In genomic region chr4:136441354-136442043, GRCm38 (mm10) we compare ENCODE assay signal across 27 mouse cellular contexts. TPM values are rescaled to one million over a fixed set of nuclear protein-coding genes. Genes with fewer than 3 reads are reported as not detected.
DNase-seq lines count a peak whose midpoint lies in the region; ATAC-seq and TF ChIP-seq lines count a peak whose summit lies in the region.
"Had no signal": no experiment of that assay in that cellular context is flagged by ENCODE, and none has a peak within 500 bp of the region (broad histone marks: within the 10 kb centered on the region; RNA-seq: fewer than 3 reads in every experiment).

No protein-coding gene starts in this region.

- no peaks in the 10 kb centered on the region for H3K36me3 ChIP-seq in kidney, postnatal 0 days (ENCODE audit: insufficient read depth, low read length)
- no peaks in the 10 kb centered on the region for H3K36me3 ChIP-seq in kidney, adult 2 months (ENCODE audit: control insufficient read depth, insufficient read depth, low read length)
- no peaks in the 10 kb centered on the region for H3K36me3 ChIP-seq in forebrain, embryonic 14.5 days (ENCODE audit: control insufficient read depth, insufficient read depth, low read length)
- H3K36me3 ChIP-seq: embryonic facial prominence, embryonic 15.5 days; forebrain, embryonic 10.5 days; hindbrain, embryonic 10.5 days; limb, embryonic 15.5 days; midbrain, embryonic 10.5 days; neural tube, embryonic 15.5 days had no signal

- H3K27me3 ChIP-seq in kidney, postnatal 0 days (ENCODE audit: insufficient read depth, low read length): no peaks in the 10 kb centered on the region
- H3K27me3 ChIP-seq in kidney, adult 2 months (replicated peaks; ENCODE audit: control insufficient read depth, insufficient read depth, low read length): no peaks in the 10 kb centered on the region
- H3K27me3 ChIP-seq in forebrain, embryonic 14.5 days (replicated peaks; ENCODE audit: control insufficient read depth, insufficient read depth, low read length): no peaks in the 10 kb centered on the region
- H3K27me3 ChIP-seq: embryonic facial prominence, embryonic 15.5 days; limb, embryonic 15.5 days; neural tube, embryonic 15.5 days had no signal

- no peak overlapping the region for H3K27ac ChIP-seq in kidney, postnatal 0 days
- H3K27ac ChIP-seq in kidney, adult 2 months (ENCODE audit: insufficient read depth, low read depth, low read length): no peak overlapping the region
- no peak overlapping the region for H3K27ac ChIP-seq in forebrain, embryonic 14.5 days (ENCODE audit: low read depth, low read length)
- H3K27ac ChIP-seq: embryonic facial prominence, embryonic 15.5 days; forebrain, embryonic 10.5 days; hindbrain, embryonic 10.5 days; hindbrain, postnatal 0 days; left cerebral cortex, adult 2 months; limb, embryonic 15.5 days; liver, embryonic 14.5 days; midbrain, embryonic 10.5 days; neural tube, embryonic 15.5 days had no signal

- no peak for ATAC-seq in kidney, postnatal 0 days (replicated peaks; ENCODE audit: low FRiP score, low read depth)
- no peak for ATAC-seq in forebrain, embryonic 14.5 days
- ATAC-seq: activated CD4-positive, CD25-positive, alpha-beta regulatory T cell, adult 4 months; hindbrain, postnatal 0 days; intestine, postnatal 0 days had no signal

- no peak overlapping the region for H3K4me2 ChIP-seq in kidney, postnatal 0 days (ENCODE audit: low read length)
- no peak overlapping the region for H3K4me2 ChIP-seq in forebrain, embryonic 14.5 days (ENCODE audit: low read length)
- H3K4me2 ChIP-seq: embryonic facial prominence, embryonic 15.5 days; limb, embryonic 15.5 days; lung, embryonic 14.5 days; neural tube, embryonic 15.5 days had no signal

- no peaks in the 10 kb centered on the region for H3K9me3 ChIP-seq in kidney, postnatal 0 days (replicated peaks; ENCODE audit: low read length)
- no peaks in the 10 kb centered on the region for H3K9me3 ChIP-seq in forebrain, embryonic 14.5 days (replicated peaks; ENCODE audit: control insufficient read depth, low read length)
- H3K9me3 ChIP-seq: embryonic facial prominence, embryonic 15.5 days; forebrain, embryonic 10.5 days; hindbrain, embryonic 10.5 days; limb, embryonic 15.5 days; midbrain, embryonic 10.5 days; neural tube, embryonic 15.5 days had no signal

- no peak overlapping the region for H3K9ac ChIP-seq in kidney, postnatal 0 days (ENCODE audit: low read depth, low read length)
- no peak overlapping the region for H3K9ac ChIP-seq in forebrain, embryonic 14.5 days (ENCODE audit: low read length)
- H3K9ac ChIP-seq: embryonic facial prominence, embryonic 15.5 days; limb, embryonic 15.5 days; liver, embryonic 14.5 days; lung, embryonic 14.5 days; neural tube, embryonic 15.5 days had no signal

- no peak for TF ChIP-seq CTCF in kidney, postnatal 0 days (IDR thresholded peaks at IDR 0.05; ENCODE audit: low read depth)
- TF ChIP-seq CTCF in kidney, adult 2 months (conservative IDR thresholded peaks at IDR 0.05; ENCODE audit: insufficient read depth, insufficient read length, low read depth, low read length): no peak

- no peak for TF ChIP-seq POLR2A in kidney, adult 2 months (IDR thresholded peaks at IDR 0.05; ENCODE audit: low read depth, low read length)

- H3K4me3 ChIP-seq in kidney, postnatal 0 days (replicated peaks; ENCODE audit: low read depth, low read length): no peak overlapping the region
- H3K4me3 ChIP-seq in kidney, adult 2 months (ENCODE audit: insufficient read depth, low read depth, low read length): no peak overlapping the region
- no peak overlapping the region for H3K4me3 ChIP-seq in forebrain, embryonic 14.5 days (ENCODE audit: low read depth, low read length)
- H3K4me3 ChIP-seq: embryonic facial prominence, embryonic 15.5 days; forebrain, embryonic 10.5 days; hindbrain, embryonic 10.5 days; left cerebral cortex, adult 2 months; limb, embryonic 15.5 days; midbrain, embryonic 10.5 days; neural tube, embryonic 15.5 days had no signal

- 52% methylated on average over 15 of the region's 15 CpGs for WGBS in kidney, postnatal 0 days
- WGBS in kidney, adult 2 months: 64% methylated on average over 15 of the region's 15 CpGs
- WGBS in forebrain, embryonic 14.5 days: 75% methylated on average over 15 of the region's 15 CpGs

- H3K4me1 ChIP-seq in kidney, postnatal 0 days (replicated peaks; ENCODE audit: insufficient read depth, low read length): no peaks in the 10 kb centered on the region
- no peaks in the 10 kb centered on the region for H3K4me1 ChIP-seq in kidney, adult 2 months (ENCODE audit: control insufficient read depth, insufficient read depth, low read length)
- H3K4me1 ChIP-seq in forebrain, embryonic 14.5 days (ENCODE audit: control insufficient read depth, insufficient read depth, low read length): no peaks in the 10 kb centered on the region

- peak; percentile 49 for DNase-seq in gastrocnemius, adult 18-20 months (ENCODE audit: low spot score)
- no peak for DNase-seq in gastrocnemius, postnatal 4 days (ENCODE audit: low spot score in 2 of 2)
- peak; percentile 56 for DNase-seq in kidney, postnatal 0 days (ENCODE audit: low spot score)
- DNase-seq in kidney, adult 2 months: no peak
- peak; percentile 54 for DNase-seq in 3134 (ENCODE audit: extremely low read depth, insufficient read length, low spot score)
- peak; percentile 47 for DNase-seq in brain, adult 2 months (ENCODE audit: low read depth, low spot score)
- DNase-seq in left cerebral cortex, adult 9 months (ENCODE audit: low spot score in 2 of 2): no peak
- no peak for DNase-seq in forebrain, embryonic 14.5 days (ENCODE audit: low spot score)
- DNase-seq: adrenal gland, postnatal 14 days; cerebellum, adult 9-10 months; left cerebral cortex, postnatal 4 days; lung, embryonic 14.5 days; thymus, postnatal 25 days had no signal

RNA-seq across cellular contexts. Expression of gene Htr1d, which starts 18.2 kb away (rescaled TPM):
- not detected for total RNA-seq in gastrocnemius, adult 18-20 months (2021)
- not detected for total RNA-seq in gastrocnemius, postnatal 4 days (2021)
- polyA plus RNA-seq in kidney, postnatal 0 days (2015; fragmentation: Nextera tagmentation; extraction: Ambion mirVana): 0.25 and 0.56 TPM in 2 replicates
- polyA plus RNA-seq in kidney, adult 2 months (2012; rRNA removed): not detected in 2 replicates
- 0.59 and 0.84 TPM in 2 replicates for polyA plus RNA-seq in forebrain, embryonic 14.5 days (2014; fragmentation: Nextera tagmentation; extraction: Ambion mirVana)
- total RNA-seq: adrenal gland, postnatal 14 days; common myeloid progenitor, adult 5-6 weeks; granulocyte monocyte progenitor cell, adult 5-6 weeks had no signal
- polyA plus RNA-seq: liver, embryonic 14.5 days; lung, embryonic 14.5 days had no signal

RNA-seq across cellular contexts. Expression of gene 6030445D17Rik, which starts 20.6 kb away (rescaled TPM):
- under 1 TPM in 1 of 2 experiments, not detected in 1; 0.12 TPM for total RNA-seq in gastrocnemius, adult 18-20 months (2021)
- total RNA-seq in gastrocnemius, postnatal 4 days (2021): under 1 TPM; 0.76 to 0.91 TPM
- 0.55 and 0.68 TPM in 2 replicates for polyA plus RNA-seq in kidney, postnatal 0 days (2015; fragmentation: Nextera tagmentation; extraction: Ambion mirVana)
- 0.30 and 0.31 TPM in 2 replicates for polyA plus RNA-seq in kidney, adult 2 months (2012; rRNA removed)
- 0.32 TPM in 1 of 2 replicates, not detected in the other for polyA plus RNA-seq in forebrain, embryonic 14.5 days (2014; fragmentation: Nextera tagmentation; extraction: Ambion mirVana)
- total RNA-seq: common myeloid progenitor, adult 5-6 weeks; granulocyte monocyte progenitor cell, adult 5-6 weeks had no signal
- polyA plus RNA-seq: activated CD4-positive, CD25-positive, alpha-beta regulatory T cell, adult 4 months; heart, embryonic 16.5 days had no signal

RNA-seq across cellular contexts. Expression of gene Luzp1, which starts 28.1 kb away (rescaled TPM):
- total RNA-seq in gastrocnemius, adult 18-20 months (2021): 10 to 100 TPM; 10.1 to 18.3 TPM
- total RNA-seq in gastrocnemius, postnatal 4 days (2021): 10 to 100 TPM; 32.6 to 36.2 TPM
- polyA plus RNA-seq in kidney, postnatal 0 days (2015; fragmentation: Nextera tagmentation; extraction: Ambion mirVana): 111 and 114 TPM in 2 replicates
- polyA plus RNA-seq in kidney, adult 2 months (2012; rRNA removed): 12.5 and 13.2 TPM in 2 replicates
- polyA plus RNA-seq in forebrain, embryonic 14.5 days (2014; fragmentation: Nextera tagmentation; extraction: Ambion mirVana): 41.7 and 53.3 TPM in 2 replicates

Comparison
In these comparisons a context has a peak if more than half of its experiments do, and no peak if none do; other contexts are left out.
1. DNase-seq: peak in gastrocnemius, adult 18-20 months (single experiment), kidney, postnatal 0 days (single experiment), 3134 (single experiment) and brain, adult 2 months (single experiment); none in gastrocnemius, postnatal 4 days (0 of 2), kidney, adult 2 months (single experiment), left cerebral cortex, adult 9 months (0 of 2) and forebrain, embryonic 14.5 days (single experiment).